Mouse (Mus musculus) v-Abl transformed pro-B cells (cell line): ENCODE measurements around the gene Fgfr4.
"Not testable (repeated sequence)": the region's sequence is repeated elsewhere in the genome, so short reads cannot be mapped to it uniquely, and the experiment has no call there.

Experiments used
- in situ Hi-C, 2 experiments: fragments of 400-800 bp; cut with MboI; formaldehyde crosslinking; loops; one replicate each; pipeline ENCODE4 v1.15.1; 2025; ENCODE audit not compliant: unreplicated experiment in 2 of 2

Fgfr4 gene

DNA sequence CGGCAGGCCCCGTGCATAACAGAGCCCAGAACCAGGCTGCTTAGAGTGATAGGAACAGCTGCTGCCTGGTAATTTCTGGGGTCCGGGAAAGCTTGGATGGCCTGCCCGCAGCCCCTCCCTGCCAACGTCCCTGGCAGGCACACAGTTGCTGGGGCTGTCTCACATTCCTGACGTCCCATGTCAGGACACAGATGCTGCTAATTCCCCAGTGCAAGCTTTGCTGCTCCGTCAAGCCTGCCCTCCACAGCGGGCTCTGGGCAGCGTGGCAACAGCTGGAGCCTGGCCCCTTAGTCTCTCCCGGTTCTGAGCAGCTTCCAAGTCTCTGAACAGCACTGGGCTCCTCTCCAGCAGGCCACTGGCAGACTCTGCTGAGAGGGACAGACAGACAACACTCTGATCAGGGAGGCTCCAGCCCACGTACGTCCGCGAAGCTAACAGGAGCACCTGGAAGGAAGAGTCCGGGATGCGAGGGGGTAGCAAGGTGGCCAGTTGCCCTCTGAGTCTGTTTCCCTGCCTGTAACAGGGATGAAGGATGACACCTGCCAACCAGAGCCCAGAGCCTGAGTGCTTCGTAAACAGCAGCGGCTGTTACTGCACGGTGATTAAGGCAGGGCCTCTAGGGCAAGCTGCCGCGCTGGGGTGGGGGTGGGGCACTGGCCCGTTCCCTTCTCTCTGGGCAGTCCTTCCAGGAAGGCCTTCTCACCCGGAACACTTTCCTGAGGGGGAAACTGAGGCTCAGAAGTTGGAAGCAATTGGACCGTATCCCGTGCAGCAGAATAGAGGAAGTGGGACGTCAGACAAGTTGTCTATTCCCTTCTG, 19.3 kb downstream of the Fgfr4 start:
- in situ Hi-C loops, result loop anchor here in 1 of 2 experiments (25.0 kb wide), 1 partner anchor 1384 kb away; no protein-coding TSS in a partner anchor

DNA sequence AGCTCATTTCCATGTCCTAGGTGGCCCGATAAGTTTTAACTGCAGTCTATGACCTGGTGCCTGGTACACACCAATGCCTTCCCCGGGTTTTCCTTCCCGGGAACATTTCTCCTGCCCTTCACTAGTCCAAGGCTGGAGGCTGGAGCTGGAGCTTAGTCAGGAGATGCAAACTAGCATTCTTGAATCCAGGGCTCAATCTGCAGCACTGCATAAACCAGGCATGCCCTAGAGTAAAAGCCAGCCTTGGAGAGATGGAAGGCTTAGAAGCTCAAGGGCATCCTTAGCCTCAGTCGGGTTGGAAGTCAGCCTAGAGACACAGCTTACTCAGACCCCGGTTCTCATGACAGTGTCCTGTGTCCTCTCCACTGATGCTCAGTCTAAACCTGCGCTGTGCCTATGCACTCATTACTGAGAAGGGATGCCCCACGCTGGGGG, 19.9 kb downstream of the Fgfr4 start:
- in situ Hi-C loops, result loop anchor here in 1 of 2 experiments (25.0 kb wide), 1 partner anchor 1385 kb away; no protein-coding TSS in a partner anchor

DNA sequence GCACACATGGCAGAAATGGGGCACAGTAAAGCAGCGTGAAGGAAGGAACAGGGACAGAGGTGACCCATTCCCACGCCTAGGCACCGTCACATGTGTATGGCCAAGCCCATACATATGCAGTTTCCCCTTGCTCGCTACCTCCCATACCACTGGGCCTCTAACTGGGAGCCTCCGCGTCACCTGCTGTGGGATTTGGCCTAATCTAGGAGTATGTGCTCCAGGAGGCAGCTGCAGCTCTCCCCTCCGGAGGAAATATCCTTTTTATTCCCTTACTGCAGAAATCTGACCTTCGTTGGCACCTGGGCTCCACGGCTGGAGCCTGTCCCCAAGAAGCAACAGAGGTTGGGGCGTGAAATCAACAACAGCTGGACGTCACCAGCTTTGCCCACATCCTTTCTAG, 21.9 kb downstream of the Fgfr4 start:
- in situ Hi-C loops, result loop anchor here in 1 of 2 experiments (25.0 kb wide), 1 partner anchor 1387 kb away; no protein-coding TSS in a partner anchor

DNA sequence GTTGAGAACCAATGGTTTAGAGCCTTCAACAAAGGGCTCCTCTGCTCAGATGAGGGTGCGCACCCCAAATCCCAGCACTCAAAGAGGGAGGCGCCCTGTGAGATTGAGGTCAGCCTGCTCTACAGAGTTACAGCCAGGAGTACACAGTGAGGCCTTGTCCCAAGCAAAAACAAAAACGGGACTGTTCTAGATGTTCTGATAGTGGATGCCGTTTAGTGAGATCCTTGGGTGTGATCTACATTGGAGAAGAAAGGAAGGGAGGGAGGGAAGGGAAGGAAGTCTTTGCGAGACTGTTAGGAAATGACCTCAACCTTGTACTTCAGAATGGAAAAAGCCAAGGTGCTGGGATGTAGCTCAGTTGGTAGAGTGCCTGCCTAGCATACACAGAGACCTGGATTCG, 23.8 kb downstream of the Fgfr4 start:
- in situ Hi-C loops, result loop anchor here (5.0 kb wide), 1 partner anchor 379 kb away; no protein-coding TSS in a partner anchor

DNA sequence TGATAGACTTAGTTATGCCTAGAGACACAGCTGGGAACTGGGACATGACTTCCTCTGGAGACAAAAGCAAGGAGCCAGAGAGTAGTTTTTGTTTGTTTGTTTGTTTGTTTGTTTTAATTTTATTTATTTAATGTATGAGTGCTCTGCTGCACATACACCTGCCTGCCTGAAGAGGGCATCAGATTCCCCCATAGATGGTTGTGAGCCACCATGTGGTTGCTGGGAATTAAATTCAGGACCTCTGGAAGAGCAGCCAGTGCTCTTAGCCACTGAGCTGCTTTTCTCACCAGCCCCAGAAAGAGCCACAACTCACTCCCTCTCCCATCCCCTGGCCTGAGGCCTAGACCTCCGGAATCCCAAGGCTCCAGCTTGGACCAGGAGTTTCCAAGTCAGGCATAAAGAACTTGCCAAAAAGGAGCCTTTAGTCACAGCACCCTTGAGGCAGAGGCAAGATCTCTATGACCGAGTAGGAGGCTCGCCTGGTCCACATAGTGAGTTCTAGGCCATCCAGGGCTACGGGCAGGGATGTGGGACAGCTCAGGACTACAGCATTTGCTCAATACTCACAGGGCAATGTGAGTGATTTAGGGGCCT, 25.6 kb downstream of the Fgfr4 start:
- in situ Hi-C loops, result loop anchor here (5.0 kb wide), 1 partner anchor 381 kb away; no protein-coding TSS in a partner anchor

DNA sequence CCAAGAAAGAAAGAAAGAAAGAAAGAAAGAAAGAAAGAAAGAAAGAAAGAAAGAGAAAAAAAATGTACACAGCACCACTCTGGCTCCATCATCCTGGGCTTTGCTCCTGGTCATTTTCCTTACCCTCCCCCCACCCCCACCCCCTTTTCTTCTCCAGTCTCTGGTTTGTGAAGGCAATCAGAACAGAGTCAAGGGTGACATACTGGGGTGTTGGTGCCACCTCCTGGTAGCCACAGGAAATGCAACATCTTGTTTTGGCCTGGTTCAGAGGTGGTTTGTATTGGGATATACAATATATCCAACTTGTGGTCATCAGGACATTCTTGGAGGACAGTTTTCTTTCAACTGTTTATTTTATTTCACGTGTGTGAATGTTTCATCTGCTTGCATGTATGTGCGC, 26.1 kb downstream of the Fgfr4 start:
- in situ Hi-C loops, result loop anchor here (5.0 kb wide), 1 partner anchor 381 kb away; no protein-coding TSS in a partner anchor

DNA sequence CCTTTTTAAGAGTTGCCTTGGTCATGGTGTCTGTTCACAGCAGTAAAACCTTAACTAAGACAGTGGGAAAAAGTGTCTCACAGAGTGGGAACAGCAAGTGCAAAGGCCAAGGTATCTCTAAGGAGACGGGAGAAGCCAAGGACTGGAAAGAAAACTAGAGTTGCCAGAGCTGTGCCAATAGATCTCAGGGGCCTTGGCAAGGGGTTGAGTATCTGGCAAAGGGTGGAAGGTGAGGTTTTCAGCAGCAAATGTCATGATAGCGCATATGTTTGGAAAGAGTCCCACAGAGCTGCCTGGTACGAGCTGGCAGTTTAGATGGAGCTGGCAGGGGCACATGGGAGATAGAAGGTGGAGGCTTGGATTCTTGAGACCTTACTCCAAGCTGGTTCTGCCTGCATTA, 27.2 kb downstream of the Fgfr4 start:
- in situ Hi-C loops, result loop anchor here (5.0 kb wide), 1 partner anchor 382 kb away; no protein-coding TSS in a partner anchor

DNA sequence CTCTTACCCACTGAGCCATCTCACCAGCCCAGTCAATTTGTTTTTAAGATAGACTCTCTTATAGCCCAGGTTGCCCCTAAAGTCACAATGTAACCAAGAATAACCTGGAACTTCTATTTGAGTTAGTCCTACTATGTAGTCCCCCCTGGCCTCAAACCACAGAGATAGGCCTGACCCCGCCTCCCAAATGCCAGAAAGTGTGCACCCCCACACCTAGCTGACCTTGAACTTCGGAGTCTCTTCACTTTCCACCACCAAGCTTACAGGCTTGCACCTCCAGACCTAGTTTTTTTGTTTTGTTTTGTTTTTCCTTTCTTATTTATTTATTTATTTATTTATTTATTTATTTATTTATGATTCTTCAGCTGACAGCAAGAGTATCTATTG, 29.3 kb downstream of the Fgfr4 start:
- in situ Hi-C loops, result no loop called here

DNA sequence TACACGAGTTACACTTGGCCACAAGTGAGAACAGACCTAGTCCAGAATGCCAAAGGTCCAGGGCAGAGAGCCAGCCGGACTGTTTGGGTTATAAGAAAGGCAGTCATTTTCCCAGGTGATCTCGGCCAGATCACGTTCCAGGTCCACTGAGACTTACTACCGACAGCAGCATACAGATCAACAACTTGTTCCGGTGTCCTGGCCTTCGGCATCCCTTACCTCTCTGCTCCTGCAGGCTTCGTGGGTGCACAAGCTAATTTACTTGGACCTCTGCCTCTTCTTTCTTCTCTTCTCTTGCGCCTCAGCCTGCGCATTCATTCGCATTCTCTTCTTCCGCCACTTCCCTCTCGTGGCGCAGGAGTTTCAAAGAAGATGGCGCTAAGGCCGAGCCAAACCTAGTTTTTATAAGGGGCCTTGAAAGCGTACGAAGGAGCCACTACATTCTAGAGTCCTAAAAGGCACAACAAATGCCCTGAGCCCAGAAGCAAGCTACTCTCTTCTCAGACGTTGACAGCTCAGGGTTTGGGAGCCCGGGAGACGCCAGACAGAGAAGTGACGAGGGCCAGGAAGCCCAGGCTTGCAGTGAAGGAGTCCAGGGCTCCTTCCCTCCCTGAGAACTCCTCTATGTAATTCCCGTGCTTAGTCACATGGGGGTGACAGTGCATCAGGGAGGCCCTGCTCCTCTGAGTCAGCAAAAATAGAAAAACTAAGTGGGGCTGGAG, 29.9 kb downstream of the Fgfr4 start:
- in situ Hi-C loops, result no loop called here

DNA sequence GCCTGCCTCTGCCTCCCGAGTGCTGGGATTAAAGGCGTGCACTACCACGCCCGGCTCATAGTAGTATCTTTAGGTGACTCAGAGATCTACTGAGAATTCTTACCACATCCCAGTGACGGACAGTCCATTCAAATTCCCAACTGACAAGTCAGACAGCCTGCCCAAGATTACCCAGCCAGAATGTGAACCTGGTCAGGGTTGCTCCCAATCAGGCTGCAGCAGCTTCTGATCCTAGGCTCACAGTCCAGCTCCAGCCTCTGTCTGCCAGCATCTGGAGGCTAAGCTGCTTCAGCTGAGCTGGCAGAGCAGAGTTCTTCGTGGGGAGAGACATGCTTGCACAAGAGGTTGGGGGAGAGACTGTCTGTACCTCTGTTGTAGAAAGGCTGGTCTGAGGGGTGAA, 30.9 kb downstream of the Fgfr4 start:
- in situ Hi-C loops, result no loop called here

DNA sequence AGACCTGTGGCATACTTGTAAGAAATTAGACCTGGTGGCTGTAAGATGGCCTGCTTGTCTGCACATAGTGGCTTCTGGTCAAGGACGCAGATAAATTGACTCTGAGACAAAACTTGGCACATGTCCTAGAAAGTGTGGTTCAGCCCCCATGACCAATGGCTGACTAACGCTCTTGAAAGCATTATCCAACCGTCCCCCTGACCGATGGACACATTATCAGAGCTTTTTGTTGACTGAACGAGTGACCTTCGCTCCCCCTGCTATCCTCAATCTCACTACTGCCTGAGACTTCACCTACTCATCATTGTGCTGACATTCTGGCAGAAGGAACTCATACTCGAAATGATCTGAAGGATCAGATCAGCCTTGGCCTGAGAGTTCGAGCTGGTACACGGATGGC, 34.6 kb downstream of the Fgfr4 start:
- in situ Hi-C loops, result not testable (repeated sequence)

DNA sequence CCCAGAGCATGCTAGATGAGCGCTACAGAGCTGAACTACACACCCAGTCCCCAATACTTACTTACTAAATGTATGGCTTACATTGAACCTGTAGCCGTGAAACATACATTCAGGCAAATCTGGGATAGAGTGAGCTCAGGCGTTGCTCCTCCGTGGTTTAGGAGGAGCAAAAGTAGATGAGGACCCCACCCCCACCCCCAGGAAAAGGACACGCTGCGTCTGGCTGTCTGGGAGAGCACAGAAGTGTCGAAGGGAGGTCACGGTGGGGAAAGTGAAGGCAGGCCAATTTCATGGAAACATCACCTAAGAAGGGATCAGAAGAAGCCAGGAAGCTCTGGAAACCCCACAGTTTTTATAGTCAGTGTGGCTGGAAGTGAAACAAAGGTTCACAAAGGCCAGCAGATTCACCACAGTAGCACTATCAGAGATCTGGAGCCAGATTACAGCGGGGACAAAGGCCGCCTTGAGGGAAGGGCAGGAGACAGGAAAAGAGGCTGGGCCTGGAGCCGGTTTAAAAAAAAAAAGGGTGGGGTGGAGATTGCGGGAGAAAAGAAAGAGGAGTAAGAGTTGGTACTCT, 37.2 kb downstream of the Fgfr4 start:
- in situ Hi-C loops, result no loop called here

DNA sequence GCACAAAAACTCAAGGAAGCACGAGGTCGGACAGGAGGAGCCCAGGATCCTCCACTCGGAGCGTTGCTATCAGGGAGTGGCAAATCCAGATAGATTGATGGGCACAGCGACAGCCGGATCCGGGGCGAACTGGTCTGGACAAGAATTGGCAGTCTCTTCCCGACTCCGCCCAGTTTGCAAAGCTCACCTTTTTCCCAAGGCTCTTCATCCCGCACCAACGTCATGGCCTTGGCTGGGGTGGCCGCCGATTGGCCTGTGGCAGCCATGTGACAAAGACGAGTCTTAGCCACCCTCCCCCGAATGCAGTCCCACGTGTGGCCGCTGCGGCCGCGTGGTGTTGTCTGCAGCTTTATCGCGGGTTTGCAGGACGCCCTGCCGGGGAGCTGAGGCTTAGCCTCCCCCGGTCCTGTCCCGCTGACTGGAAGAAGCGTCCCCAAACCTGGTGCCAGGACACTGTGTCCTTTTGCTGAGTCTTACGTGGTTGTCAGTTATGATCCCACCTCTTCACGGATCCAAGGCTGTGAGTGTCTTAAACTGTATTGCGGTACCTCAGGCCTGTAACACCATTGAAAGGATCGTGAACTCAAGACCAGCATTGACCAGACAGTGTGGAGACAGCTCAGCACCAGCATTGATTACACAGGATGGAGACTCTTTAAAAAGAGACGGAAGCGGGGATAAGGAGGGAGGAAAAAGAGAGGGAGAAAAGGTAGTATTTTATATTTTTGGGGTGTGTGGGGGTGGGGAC, 37.9 kb downstream of the Fgfr4 start:
- in situ Hi-C loops, result no loop called here

DNA sequence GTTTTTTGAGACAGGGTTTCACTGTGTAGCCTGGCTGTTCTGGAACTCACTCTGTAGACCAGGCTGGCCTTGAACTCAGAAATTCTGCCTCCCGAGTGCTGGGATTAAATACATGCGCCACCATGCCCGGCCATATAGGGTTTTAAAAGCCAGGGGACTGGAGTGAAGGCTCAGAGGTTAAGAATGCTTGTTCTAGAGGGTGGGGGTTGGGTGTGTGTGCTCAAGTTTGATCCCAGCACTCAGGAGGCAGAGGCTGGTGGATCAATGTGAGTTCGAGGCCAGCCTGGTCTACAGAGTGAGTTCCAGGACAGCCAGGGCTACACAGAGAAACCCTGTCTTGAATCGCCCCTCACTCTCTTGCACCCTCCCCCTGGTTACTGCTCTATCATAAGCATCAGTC, 39.1 kb downstream of the Fgfr4 start:
- in situ Hi-C loops, result no loop called here

DNA sequence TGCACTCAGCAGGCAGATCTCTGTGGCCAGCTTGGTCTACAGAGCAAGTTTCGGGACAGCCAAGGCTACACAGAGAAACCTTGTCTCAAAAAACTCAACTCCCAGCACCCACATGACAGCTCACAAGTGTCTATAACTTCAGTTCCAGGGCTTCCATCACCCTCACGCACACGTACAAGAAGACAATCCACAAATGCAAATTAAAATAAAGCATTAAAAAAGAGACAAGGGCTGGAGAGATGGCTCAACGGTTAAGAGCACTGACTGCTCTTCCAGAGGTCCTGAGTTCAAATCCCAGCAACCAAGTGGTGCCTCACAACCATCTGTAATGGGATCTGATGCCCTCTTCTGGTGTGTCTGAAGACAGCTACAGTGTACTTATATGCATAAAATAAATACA, 50.3 kb downstream of the Fgfr4 start:
- in situ Hi-C loops, result not testable (repeated sequence)

DNA sequence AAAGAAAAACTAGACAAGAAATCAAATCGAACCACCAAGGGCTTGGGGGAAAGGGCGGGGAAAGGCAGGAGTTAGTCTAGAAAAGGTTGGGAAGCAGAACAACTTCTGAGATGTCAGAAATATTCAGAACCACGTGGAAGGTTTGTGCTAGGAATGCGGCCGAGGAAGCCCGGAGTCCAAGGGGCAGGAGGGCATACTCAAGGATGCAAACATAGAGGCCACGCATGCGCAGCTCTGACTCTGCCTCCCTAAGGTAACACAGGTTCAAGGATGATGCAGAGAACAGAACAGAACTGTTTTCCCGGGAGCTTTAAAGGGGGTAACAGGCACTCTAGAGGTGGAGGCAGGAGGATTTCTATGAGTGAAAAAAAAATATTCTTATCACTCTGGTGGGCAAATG, 51.3 kb downstream of the Fgfr4 start:
- in situ Hi-C loops, result no loop called here

DNA sequence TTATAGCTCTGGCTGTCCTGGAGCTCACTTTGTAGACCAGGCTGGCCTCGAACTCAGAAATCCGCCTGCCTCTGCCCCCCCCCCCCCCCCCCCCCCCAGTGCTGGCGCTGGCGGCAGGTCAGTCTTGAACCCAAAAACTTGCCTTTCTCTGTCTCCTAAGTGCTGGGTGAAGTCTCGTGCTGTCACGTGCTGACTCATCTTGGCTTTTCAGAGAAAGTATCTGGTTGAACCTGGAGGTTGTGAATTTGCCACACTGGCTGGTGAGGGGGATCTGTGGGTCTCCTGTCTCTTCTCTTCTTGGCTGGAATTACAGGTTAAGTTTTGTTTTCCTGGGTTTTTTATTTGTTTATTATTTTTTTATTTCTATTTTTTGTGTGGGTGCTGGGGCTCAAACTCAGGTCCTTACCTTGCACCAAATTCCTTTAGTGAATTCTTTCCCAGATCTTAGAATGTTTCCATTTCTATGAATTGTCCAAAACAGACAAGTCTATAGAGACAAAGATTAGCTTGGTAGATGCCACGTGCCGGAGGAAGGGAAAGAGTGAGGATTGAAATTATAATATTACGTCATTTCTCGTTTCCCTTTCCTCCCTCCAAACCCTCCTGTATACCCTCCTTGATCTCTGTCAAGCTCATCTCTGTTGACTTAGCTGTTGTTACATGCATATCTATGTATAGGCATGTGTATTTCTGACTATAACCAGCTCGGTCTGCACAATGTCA, 52.4 kb downstream of the Fgfr4 start:
- in situ Hi-C loops, result no loop called here

DNA sequence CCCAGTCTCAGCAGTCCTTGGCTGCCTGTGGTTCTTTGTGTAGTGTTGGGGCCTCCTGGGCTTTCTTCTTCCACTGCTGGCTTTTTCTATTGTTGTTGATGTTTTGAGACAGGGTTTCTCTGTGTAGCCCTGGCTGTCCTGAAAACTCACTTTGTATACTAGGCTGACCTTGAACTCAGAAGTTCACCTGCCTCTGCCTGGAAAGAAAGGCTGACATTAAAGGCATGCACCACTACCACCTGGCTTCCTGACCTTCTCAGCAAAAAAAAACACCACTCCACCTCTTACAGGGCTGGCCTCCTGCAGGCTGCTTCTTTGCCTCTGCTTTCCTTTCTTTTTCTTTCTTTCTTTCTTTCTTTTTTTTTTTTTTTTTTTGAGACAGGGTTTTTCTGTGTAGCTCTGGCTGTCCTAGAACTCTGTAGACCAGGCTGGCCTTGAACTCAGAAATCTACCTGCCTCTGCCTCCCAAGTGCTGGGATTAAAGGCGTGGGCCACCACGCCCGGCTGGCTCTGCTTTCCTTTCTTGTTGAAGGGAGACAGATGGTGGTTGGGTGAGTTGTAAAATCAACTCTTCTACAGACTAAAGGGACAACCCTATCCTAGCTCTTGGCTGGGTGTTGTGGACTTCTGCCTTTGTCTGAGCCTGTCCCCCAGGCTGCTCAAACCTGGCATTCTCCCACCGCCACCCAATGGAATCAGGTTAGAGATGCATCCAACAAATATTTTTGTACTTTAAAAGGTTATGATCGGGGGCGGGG, 53.2 kb downstream of the Fgfr4 start:
- in situ Hi-C loops, result no loop called here
